Mouse (Mus musculus) regulatory T cell (primary cell): ENCODE results near the gene Catsperz.

Experiments used
- in situ Hi-C: fragments of 300-600 bp; cut with MboI, MseI; formaldehyde crosslinking; loops from one replicate; pipeline ENCODE4 v1.15.1; 2025; ENCODE audit warnings: high pct_unique_total_duplicates

Gene Catsperz

DNA sequence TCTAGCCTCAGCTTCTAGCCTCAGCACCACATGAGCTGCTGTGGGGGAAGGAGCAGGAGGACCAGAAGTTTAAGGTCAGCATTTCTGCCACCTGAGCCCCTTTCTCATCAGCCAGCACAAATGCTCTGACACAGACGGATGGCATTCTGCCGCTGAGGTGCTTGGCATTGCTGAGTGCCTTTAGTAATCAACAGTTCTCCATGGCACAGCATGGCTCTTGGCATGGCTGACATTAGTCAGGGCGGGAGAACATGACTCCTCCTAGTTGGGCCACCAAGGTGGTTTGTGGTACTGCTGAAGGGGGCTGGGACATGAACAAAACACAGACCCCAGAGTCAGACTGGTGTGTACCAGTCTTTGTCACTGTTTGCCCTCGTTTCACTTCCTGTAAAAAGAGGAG is 23.0 kb upstream of the Catsperz start:
- in situ Hi-C loops, result no loop called here

DNA sequence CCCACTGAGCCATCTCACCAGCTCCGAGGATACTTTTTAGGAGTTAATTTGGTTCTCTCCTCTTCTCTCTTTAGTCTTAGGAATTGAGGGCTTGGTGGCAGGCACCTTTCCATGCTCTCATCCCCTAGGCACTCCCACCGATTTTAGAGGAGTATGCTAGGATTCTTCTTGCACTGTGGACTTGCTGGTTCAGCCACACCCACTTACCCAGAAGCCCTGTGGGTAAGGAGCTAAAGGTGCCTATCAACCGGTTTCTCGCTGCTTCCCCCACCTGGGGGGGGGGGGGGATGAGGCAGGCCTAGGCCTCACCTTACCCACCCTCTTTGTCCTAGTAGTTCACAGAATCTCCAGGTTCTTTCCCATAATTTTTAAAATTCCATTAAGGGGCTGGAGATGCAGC is 22.6 kb upstream of the Catsperz start:
- in situ Hi-C loops, result no loop called here

DNA sequence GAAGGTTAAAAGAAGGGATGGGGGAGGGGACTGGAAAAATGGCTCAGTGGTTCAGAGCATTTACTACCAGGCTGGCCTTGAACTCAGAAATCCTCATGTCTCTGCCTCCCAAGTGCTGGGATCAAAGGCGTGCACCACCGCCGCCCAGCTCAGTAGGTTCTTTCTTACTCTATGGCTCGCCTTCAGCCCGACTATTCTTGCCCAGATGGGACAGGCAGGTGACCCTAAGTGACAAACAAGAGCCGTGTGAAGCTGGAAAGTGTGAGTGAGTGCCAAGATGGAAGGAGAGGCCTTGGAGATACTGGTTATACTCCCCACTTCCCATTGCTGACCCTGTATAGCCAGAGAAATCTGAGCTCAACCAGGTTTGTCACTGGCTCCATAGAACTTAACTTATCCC is 18.5 kb upstream of the Catsperz start:
- in situ Hi-C loops, result no loop called here

DNA sequence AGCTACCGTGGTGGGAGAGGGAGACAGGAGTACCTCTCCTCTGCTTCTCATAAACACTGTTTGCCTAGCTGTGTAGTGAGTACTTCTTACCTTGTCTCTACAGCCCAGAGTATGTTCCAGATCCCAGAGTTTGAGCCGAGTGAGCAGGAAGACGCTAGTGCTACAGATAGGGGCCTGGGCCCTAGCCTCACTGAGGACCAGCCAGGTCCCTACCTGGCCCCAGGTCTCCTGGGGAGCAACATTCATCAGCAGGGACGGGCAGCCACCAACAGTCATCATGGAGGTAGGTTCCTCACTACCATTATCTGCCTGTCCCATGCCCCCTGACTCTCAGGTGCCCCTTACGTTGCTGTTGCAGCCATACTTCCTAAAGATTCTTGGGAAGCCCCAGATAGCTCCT is 17.6 kb upstream of the Catsperz start:
- in situ Hi-C loops, result no loop called here

DNA sequence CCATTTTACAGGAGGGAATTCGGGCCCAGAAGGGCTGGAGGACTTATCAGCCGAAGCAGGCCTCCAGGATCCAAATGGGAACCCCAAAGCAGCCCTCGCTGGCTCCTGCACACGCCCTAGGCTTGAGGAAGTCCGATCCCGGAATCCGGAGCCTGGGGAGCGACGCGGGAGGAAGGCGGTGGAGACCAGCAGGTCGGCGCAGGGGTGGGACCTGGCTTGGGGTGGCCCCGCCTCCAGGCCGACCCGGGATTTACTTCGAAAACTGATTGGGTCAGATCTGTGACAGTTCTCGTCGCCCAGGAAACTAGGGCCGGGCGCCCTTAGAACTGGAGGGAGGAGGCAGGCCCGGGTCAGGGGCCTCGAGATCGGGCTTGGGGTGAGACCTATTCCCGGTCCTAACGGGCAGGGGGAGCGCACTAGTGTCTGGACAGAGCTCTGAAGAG is 17.1 kb upstream of the Catsperz start, which contains the start of gene Gpr137:
Gene Gpr137, minus strand, starts transcription at position 232 of the 443 bp plus-strand sequence.
- in situ Hi-C loops, result no loop called here

DNA sequence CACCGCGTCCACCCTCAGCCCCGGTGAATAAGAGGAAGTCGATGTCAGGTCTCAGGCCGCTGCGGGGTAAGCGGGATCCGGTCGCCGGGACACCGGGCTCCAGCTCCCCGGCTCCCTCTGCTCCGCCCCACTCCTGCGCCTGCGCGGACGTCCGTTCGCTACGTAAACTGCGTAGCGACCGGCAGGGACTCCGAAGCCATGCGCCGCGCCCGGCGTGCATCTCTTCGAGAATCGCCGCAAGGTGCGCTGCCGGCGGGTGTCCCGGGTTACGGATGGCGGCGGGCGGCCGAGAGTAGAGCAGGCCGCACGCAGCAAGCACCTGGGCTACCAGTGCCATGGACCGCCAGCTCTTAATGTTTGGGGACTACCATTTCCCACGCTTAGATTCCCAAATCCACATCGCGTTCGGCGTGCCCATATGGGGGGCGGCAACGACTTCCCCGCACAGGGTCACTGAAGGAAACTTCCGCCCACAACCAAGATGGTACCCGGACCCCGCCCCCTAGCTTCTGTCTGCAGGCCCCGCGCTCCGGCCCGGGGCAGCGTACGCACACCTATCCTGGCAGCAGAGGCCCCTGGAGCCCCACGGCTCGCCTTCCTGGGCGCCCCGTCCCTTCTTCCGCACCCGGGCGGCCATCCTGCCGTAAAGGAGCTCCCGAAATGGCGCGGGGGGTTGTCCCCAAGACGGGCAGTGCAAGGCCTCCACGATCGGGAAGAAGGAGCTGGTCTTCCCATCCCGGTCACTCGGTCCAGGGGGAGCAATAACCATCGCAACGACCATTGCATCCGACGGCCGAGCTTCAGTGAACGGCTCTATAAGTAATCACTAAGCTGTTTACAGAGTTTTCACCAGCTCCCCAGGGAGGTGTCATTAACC is 16.4 kb upstream of the Catsperz start, which contains the start of gene Bad:
Gene Bad, plus strand, starts transcription at position 490 of the 877 bp plus-strand sequence.
- in situ Hi-C loops, result no loop called here

DNA sequence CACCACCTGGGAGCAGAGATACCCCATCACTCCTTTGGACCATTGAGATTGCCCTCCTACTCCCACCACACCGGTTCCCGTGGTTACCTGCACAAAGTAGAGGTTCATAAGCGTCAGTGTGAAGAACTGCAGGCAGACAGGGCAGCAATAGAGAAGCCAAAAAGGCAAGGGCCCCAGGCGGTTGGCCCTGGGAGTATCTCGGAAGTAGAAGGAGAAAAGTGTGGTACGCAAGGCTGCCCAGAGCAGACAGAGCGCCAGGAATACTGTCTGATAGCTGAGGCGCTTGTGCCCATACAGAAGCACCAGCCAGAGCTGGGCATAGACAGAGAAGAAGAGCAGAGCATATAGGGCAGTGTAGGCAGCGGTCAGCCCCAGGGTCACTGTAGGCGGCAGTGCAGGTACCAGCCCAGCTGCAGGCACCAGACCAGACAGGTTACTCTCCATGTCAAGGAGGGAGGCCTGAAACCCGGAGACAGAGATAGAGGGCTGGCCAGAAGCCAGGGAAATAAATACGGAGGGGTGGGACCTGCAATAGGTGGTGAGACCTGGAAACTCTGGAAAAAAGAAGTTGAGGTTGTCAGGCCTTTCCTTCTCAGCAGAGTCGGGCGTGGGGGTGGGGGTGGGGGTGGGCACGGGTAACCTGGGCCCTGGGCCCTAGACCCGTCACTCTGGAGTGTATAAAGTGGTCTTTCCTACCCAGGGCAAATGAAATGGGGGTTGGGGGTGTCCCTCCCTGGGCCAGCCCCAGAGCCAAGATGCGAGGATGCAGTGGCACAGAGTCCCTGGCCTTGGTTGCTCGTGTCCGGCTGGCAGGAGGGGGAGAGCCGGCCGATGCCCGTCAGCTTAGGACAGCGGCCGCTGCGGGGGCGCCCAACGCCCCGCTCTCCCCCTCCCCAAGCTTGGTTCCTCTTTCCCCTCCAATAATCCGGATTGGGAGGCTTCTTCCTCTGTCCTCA is 15.5 kb upstream of the Catsperz start:
- in situ Hi-C loops, result no loop called here

DNA sequence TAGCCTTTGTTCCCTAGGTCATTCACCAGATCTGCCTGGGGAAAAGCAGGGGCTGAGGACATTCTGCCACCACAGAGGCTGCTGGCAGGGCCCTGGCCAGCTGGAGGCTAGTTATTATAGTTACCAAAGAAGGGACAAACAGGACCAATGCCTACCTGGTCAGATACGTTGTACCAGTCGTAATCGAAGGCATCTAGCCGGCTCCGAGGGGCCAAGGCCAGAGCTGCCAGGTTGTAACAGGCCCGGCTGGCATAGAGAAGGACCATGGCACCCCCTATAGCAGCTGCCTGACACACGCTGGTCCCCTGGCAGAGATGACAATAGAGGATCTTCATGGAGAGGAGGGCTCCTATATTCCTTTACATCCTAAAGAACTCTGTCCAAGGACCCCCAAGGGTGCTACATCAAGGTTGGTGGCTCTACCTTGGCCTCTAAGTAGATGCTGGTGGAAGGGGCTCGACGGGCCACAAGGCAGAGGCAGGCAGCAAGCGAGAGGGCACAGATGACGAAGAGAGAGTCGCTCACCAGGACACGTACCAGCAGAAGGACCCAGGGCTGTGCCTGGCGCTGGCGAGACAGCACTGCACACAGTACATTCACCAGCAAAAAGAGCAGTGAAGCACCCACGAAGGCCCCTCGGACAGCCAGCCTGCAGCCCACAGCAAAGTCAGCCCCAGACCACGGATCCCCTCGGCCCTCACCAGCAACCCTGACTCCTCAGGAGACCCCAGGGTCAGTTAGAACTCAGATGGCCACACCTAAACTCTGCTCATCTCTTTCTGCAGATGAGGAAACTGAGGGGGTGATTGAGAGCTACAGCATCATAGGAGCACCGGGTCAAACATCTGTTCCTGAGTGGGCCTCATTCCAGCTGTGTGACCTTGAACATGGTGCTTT is 14.2 kb upstream of the Catsperz start:
- in situ Hi-C loops, result loop anchor here (5.0 kb wide), 1 partner anchor 78 kb away; the partner anchor contains the start of gene Fermt3

DNA sequence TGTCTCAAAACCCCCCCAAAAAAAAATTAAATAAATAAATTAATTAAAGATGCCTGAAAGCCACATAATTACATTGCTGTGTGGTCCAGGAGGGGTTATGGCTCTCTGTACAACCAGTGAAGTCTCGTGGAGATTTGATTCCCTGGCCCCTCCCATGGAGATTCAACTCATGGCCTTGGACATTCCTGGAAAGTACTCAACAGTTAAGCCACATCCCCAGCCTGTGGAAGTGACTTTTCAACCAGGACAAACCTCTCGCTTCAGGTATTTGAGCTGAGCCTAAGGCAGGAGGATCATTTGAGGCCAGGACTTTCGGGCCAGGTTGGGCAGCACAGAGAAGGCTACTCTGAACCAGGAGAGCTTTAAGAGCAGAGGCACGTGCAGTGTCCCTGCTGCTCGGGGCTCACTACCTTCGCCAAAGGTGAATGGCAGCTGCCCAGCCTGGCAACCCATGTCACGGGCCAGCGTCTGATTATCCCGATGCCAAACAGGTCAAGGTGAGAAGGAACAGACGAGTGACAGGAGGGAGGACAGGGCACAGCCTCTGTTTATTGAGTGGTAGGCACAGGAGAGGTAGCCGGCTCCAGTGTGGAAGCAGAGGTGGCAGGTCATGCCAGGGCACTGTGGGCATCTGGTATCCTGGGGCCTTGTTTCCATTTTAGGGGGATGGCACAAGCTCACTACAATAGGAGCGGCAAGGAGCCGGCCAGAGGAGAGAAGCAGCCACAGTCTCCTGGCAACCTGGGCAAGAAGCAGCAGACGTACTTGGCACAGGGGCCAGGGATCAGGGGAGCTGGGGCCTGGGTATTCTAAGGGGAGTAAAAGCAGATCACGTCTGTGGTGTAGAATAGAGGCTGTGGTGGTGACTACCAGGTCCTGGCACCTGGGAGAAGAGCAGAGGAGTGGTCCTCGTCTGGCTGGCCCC is 12.6 kb upstream of the Catsperz start:
- in situ Hi-C loops, result loop anchor here (5.0 kb wide), 1 partner anchor 79 kb away; the partner anchor contains the start of gene Fermt3

DNA sequence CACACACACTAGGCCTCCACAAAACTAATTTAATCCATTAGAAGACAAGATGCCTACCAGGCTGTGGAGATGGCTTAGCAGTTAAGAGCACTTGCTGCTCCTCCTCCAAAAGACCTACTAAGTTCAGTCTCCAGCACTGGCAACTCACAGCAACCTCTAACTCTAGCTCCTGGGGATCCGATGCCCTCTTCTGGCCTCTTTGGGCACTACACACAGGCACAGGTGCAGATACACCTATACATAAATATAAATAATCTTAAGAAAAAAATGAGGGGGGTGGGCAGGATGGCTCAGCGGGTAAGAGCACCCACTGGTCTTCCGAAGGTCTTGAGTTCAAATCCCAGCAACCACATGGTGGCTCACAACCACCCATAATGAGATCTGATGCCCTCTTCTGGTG is 11.1 kb upstream of the Catsperz start:
- in situ Hi-C loops, result loop anchor here (5.0 kb wide), 1 partner anchor 81 kb away; the partner anchor contains the start of gene Fermt3

DNA sequence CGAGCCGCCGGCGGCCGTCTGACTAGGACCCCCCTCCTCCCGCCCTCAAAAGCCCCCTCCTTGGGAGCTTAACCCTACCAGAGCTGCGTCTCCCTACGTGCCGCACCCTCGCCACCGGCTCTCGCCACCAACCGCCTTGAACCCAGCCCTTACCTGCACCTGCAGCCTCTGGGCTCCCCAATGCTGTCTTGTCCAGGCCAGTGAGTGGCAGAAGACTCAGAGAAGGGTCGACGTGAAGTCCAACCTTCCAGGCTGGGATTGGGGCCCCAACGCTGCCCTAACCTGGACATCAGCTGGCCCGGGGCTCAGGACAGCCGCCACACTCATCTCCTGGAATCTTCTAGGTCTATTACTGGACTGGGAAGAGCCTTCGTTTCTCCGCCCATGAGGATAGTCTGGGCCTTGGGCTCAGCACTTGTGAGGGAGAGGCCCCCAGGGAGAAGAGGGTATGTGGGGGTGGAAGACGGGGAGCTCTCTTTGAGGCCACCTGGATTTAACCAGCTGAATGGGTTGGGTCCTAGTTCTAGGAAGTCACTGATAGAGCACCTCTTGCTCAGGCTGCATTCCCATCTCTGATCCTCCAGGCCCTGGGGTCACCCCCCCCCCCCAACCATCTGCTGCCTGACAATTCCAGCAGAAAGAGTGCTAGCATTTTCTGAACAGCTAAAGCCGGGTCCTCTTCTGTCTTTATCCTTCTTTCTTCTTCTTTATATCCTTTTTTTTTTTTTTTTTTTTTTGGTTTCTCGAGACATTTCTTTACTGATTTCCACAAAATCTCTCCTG is 9.2 kb upstream of the Catsperz start, which contains the start of gene Kcnk4:
Gene Kcnk4, minus strand, starts transcription at position 321 of the 783 bp plus-strand sequence.
- in situ Hi-C loops, result no loop called here

DNA sequence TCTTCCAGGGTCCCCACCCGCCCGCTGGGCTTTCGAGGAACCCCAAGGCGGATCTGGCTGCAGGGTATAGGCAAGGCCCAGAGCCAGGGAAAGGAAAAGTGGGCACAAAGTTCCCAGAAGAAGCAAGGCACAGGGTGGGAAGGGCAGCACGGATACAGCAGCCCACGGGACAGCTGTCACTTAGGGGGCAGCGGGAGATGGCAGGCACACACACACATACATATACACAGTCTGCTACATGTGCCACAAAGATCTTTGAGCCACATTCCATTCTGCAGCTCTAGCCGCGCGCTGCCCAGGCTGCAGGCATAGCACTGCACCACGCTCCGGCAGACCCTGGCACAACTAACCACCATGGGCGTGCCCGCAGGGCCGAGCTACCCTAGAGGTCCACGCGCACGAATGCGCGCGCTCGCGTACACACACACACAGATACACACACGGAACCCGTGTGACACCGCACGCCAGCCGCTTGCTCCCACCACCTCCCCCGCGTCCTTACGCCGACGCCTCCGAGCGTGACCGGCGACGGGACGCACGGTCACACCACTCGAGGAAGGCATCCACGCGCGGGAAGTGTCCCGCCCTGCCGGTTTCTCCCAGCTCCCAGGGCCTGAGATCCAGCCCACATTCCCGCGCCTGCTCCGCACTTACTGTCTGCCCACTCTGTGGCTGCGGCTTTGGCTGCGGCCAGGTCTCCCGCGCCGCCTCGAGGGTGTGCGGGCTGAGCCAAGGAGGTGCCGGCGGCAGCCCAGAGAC is 8.4 kb upstream of the Catsperz start:
- in situ Hi-C loops, result no loop called here

DNA sequence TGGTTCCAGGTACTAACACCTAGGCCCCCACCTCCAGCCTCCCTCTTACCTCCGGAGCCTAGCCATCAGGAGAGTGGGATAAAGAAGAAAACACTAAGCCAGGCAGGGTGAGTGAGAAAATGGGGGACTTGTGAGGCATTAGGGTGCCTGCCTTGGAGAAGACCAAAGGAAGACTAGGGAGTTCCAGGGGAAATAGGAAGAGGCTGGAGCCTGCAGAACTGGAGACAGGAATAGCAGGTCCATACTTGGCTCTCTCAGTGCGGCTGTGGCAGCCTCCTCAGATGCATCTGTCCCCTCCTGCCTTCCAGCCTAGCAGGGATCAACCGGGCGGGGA is 7.9 kb upstream of the Catsperz start:
- in situ Hi-C loops, result no loop called here

DNA sequence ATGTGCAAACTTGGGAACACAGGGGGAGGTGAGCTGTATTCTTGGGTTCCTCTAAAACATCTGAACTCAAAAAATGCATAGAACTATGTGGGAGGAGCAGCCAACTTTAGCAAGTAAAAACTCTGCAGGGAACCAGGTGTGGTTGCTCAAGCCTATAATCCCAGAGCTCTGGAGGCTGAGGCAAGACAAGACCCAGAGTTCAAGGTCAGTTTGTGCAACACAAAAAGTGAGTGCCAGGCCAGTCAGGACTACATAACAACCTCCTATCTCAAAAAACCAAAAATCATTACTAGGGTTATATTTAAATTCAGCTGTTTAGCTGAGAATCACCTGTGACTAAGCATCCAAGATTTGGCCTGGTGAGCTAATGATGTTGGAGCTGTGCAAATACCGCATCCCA is 6.8 kb upstream of the Catsperz start:
- in situ Hi-C loops, result no loop called here

DNA sequence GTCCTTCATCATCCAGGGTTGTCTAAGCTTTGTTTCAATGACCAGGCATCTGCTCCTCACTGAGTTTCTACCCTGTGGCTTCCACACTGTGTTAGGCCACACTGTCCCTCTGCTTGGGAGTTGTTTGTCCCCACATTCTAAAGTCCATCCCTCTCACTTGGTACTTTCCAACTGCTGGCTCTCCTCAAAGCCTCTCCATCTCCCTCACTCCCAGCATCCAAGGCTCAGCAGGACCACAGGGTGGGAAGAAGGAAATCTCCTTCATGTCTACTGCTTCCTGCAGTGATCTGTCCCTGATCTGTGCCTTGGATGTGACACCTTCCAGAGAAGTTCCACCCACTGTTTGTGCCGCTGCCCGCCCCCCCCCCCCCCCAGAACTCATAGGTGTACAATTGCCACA is 5.8 kb upstream of the Catsperz start:
- in situ Hi-C loops, result no loop called here

DNA sequence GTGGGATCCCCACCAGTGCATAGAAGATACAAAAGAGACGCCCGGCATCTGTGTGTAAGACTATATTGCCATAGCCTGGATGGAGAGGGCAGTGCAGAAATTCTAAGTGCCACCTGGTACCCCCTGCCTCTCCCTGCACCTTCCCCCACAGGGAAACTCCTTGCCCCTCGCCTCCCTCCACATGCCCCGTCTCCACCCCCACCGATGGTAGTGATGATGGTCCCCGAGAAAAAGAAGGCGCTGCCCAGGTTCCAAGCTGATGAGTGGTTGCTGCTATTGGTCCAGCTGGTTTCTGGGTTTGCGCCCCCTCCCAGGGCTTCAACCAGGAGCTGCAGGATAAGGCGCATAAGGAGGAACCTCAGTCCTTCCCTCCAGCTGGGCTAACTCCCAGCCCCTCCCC is 2.9 kb upstream of the Catsperz start:
- in situ Hi-C loops, result no loop called here

DNA sequence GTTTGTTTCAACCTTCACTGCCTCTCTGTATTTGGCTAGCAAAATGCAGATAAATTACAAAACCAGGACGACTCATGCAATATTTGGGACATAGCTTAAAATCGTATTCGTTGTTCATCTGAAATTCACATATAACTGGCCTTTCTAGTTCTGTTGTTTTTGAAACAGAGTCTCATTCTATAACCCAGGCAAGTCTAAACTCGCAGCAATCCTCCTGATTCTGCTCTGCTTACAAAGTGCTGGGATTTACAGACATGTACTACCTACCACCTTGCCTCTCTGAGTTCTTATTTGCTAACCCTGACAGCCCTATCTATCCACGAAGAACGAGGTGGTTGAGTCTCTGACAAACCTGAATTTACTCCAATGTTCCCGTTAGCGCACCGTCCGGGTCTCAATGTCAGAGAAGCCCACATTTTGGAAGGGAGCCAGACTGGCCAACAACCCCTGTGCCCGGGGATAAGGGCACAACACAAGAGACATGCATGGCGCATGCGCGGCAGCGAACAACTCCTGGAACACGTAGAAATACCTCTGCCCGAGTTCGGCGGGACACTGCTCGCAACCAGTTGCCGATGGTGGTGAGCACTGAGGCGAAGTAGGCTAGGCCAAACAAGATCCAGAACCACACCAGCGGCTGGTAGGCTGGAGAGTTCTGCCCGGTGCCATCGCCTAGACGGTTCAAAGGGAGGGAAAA is 1.5 kb upstream of the Catsperz start:
- in situ Hi-C loops, result no loop called here
